Mouse (Mus musculus): Measurements from ENCODE around the gene Grtp1.

- no peak for TF ChIP-seq POLR2A (IDR thresholded peaks at IDR 0.05; ENCODE audit: control insufficient read depth, low read depth, low read length)
- TF ChIP-seq CTCF (IDR thresholded peaks at IDR 0.05; ENCODE audit: control insufficient read depth, insufficient read depth, insufficient replicate concordance, low read depth, low read length), result no peak
These were observed 45.1 kb downstream of the Grtp1 start for GRCm38 (mm10) chr8:13155358-13155757.

Measured in testis, adult 2 months (tissue).